Comparison of ENCODE assay signal across 11 mouse cellular contexts in genomic region chr2:14651268-14651667, GRCm38 (mm10). TPM values are rescaled to one million over a fixed set of nuclear protein-coding genes. Genes with fewer than 3 reads are reported as not detected.
DNase-seq lines count a peak whose midpoint lies in the region; ATAC-seq and TF ChIP-seq lines count a peak whose summit lies in the region.
"Had no signal": no experiment of that assay in that cellular context is flagged by ENCODE, and none has a peak within 500 bp of the region (broad histone marks: within the 10 kb centered on the region; RNA-seq: fewer than 3 reads in every experiment).

No protein-coding gene starts in this region.

- H3K9me3 ChIP-seq in liver, postnatal 0 days (ENCODE audit: low read length), result no peaks in the 10 kb centered on the region

- no peaks in the 10 kb centered on the region; the same call in 1 of the 2 replicates for H3K79me2 ChIP-seq in liver, adult 2 months (ENCODE audit: control insufficient read depth, insufficient read depth, low read length)

- no peaks in the 10 kb centered on the region for H3K4me1 ChIP-seq in liver, adult 2 months (ENCODE audit: control insufficient read depth, insufficient read depth, low read length)
- no peaks in the 10 kb centered on the region for H3K4me1 ChIP-seq in liver, postnatal 0 days (ENCODE audit: insufficient read depth)

- H3K36me3 ChIP-seq in liver, adult 2 months (ENCODE audit: control insufficient read depth, insufficient read depth, low read length), result no peaks in the 10 kb centered on the region
- no peaks in the 10 kb centered on the region for H3K36me3 ChIP-seq in liver, postnatal 0 days (replicated peaks; ENCODE audit: insufficient read depth, low read length)

- no peak overlapping the region for H3K4me3 ChIP-seq in liver, adult 2 months (ENCODE audit: insufficient read depth, low read depth, low read length)
- no peak overlapping the region for H3K4me3 ChIP-seq in liver, postnatal 0 days (ENCODE audit: low read depth, low read length)

- TF ChIP-seq EP300 in liver, postnatal 0 days (IDR thresholded peaks at IDR 0.05; ENCODE audit: low read depth), result no peak

- ATAC-seq in liver, postnatal 0 days, result no peak
- ATAC-seq: inflammation-experienced regulatory T-cells, adult 6 months had no signal

- no peak overlapping the region for H3K9ac ChIP-seq in liver, adult 2 months (ENCODE audit: low read depth, low read length)
- H3K9ac ChIP-seq in liver, postnatal 0 days (replicated peaks), result no peak overlapping the region
- H3K9ac ChIP-seq: liver, embryonic 14.5 days had no signal

- no peak overlapping the region for H3K4me2 ChIP-seq in liver, postnatal 0 days (ENCODE audit: low read depth, low read length)

- 78% methylated on average over 2 of the region's 2 CpGs for WGBS in liver, adult 2 months
- WGBS in liver, postnatal 0 days (ENCODE audit: insufficient replicate concordance), result 71% methylated on average over 2 of the region's 2 CpGs

- TF ChIP-seq POLR2A in liver, adult 2 months (IDR thresholded peaks at IDR 0.05; ENCODE audit: extremely low read depth, insufficient read depth, low read length), result no peak

- peak; percentile 13 for DNase-seq in liver, adult 2 months (ENCODE audit: extremely low read depth, low read depth, low spot score)
- no peak for DNase-seq in liver, postnatal 0 days
- DNase-seq in adrenal gland, postnatal 25 days, result peak; percentile 28
- peak; percentile 14 for DNase-seq in kidney, adult 9 months
- peak; percentile 7 for DNase-seq in lung, postnatal 25 days (ENCODE audit: low spot score)
- DNase-seq in thymus, postnatal 10 days (ENCODE audit: low spot score in 2 of 2), result no peak
- DNase-seq in spleen, postnatal 36 days (ENCODE audit: low spot score in 2 of 2), result no peak
- DNase-seq in thymus, postnatal 0 days (ENCODE audit: low spot score), result no peak
- DNase-seq: embryo, embryonic 11 days had no signal

- no peaks in the 10 kb centered on the region for H3K27me3 ChIP-seq in liver, adult 2 months (ENCODE audit: control insufficient read depth, insufficient read depth, low read length)
- H3K27me3 ChIP-seq in liver, postnatal 0 days (ENCODE audit: insufficient read depth, low read length), result no peaks in the 10 kb centered on the region

- no peak for TF ChIP-seq CTCF in liver, adult 2 months (IDR thresholded peaks at IDR 0.05; ENCODE audit: low read depth, low read length)
- TF ChIP-seq CTCF in liver, postnatal 0 days (IDR thresholded peaks at IDR 0.05; ENCODE audit: low read depth), result no peak

- H3K27ac ChIP-seq in liver, adult 2 months (replicated peaks; ENCODE audit: insufficient read depth, low read depth, low read length), result no peak overlapping the region
- no peak overlapping the region for H3K27ac ChIP-seq in liver, postnatal 0 days (ENCODE audit: low read depth)
- H3K27ac ChIP-seq: liver, embryonic 14.5 days had no signal

RNA-seq across cellular contexts. Expression of gene Cacnb2, which starts 48.4 kb away (rescaled TPM):
- 0.46 and 1.1 TPM in 2 replicates for total RNA-seq in liver, adult 2 months (2014; rRNA removed)
- 0.06 and 0.12 TPM in 2 replicates for polyA plus RNA-seq in liver, adult 2 months (2012; rRNA removed)
- 0.11 and 0.24 TPM in 2 replicates for polyA plus RNA-seq in liver, postnatal 0 days (2015; fragmentation: Nextera tagmentation; extraction: Ambion mirVana)
- 61.9 and 68.9 TPM in 2 replicates for total RNA-seq in adrenal gland, postnatal 25 days (2021)
- 0.27 TPM in 1 of 2 replicates, not detected in the other for polyA plus RNA-seq in thymus, postnatal 0 days (2015; fragmentation: Nextera tagmentation; extraction: Ambion mirVana)

Comparison
In these comparisons a context has a peak if more than half of its experiments do, and no peak if none do; other contexts are left out.
1. DNase-seq: peak in liver, adult 2 months (single experiment), adrenal gland, postnatal 25 days (single experiment), kidney, adult 9 months (single experiment) and lung, postnatal 25 days (single experiment); none in liver, postnatal 0 days (single experiment), thymus, postnatal 10 days (0 of 2), spleen, postnatal 36 days (0 of 2) and thymus, postnatal 0 days (single experiment).